Mouse (Mus musculus): Measurements from ENCODE around the gene Nt5m.

Nt5m gene

GRCm38 (mm10) chr11:59839008-59839458 is at the start of gene Nt5m:
TSS of gene Nt5m (plus strand) at chr11:59839447.
- CTCF ChIA-PET, result interaction anchor here in 3 of 4 experiments (1.2 to 1.8 kb wide), 4 partner anchors 9 to 313 kb away, joined by 3 to 5 read pairs (median 4); partner anchors contain the start of gene Zkscan17 (in 1 of the 3)
- POLR2A ChIA-PET, result interaction anchor here (0.5 to 6.6 kb wide), 36 partner anchors 9 to 699 kb away, joined by 3 to 75 read pairs (median 4); partner anchors contain the start of genes Pld6 (in 3 of the 4), Flcn (in 2 of the 4), Atpaf2 (in 1 of the 4) and Gid4 (in 1 of the 4)

DNA sequence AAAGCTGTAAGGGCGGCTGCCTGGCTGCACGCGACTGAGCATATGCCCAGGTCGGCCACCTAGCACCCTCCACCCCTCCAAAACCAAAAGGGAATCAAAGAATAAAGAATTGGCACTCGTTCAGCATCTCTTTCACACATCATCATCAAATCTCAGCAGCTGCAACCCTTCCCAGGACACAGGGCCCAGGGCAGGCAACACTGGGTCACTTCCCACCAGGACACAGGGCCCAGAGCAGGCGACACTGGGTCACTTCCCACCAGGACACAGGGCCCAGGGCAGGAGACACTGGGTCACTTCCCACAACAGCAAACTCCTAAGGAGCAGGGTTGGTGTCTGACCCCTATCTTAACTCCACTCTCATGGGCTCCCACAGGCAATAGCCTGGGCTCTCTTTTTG is 45.9 kb upstream of the Nt5m start:
- ChIA-PET POLR2A (interaction anchor here in 3 of 4 experiments (0.7 to 1.1 kb wide), 3 partner anchors 13 to 414 kb away, joined by 3 to 4 read pairs (median 4); no protein-coding TSS in a partner anchor), CTCF (interaction anchor here in 3 of 4 experiments (0.5 to 1.0 kb wide), 3 partner anchors 11 to 163 kb away, joined by 3 to 5 read pairs (median 4); no protein-coding TSS in a partner anchor)

- CTCF ChIA-PET, result interaction anchor here (0.6 to 1.4 kb wide), 15 partner anchors 9 to 508 kb away, joined by 3 to 10 read pairs (median 3); partner anchors contain the start of genes Flcn (in 2 of the 4), Cops3 (in 1 of the 4), Nt5m (in 1 of the 4) and Pemt (in 1 of the 4)
These were observed 38.8 kb upstream of the Nt5m start for GRCm38 (mm10) chr11:59800412-59800811.

DNA sequence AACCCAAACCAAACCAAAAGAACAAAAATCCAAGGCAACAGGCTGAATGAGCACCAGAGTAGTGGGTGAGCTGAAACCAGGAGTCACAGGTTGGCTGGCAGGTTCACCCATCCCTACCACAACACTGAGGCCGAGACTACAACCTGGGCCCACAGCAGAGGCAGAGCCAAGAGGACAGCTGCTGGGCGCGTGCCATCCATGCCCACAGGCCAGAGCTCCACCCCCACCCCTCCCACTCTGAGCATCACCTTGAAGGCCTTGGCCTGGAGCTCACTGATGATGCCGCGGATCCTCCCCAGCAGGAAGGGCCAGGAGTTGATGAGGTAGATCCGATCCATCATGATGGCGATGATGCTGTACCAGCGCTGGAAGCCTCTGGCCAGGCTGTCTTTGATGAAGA is 37.4 kb upstream of the Nt5m start:
- ChIA-PET CTCF (interaction anchor here in 1 of 4 experiments (1.3 kb wide), 1 partner anchor 15 kb away, joined by 3 read pairs; the partner anchor contains the start of gene Pld6), POLR2A (interaction anchor here in 3 of 4 experiments (0.6 to 1.9 kb wide), 7 partner anchors 10 to 41 kb away, joined by 3 to 7 read pairs (median 5); partner anchors contain the start of genes Pld6 (in 2 of the 3), Cops3 (in 1 of the 3) and Nt5m (in 1 of the 3))

More at GRCm38 (mm10) chr11:59800412-59800811, 38.8 kb upstream of the Nt5m start:
- POLR2A ChIA-PET, result interaction anchor here in 3 of 4 experiments (0.7 to 3.9 kb wide), 22 partner anchors 8 to 410 kb away, joined by 3 to 31 read pairs (median 4); partner anchors contain the start of genes Flcn (in 2 of the 3), Pld6 (in 2 of the 3) and Cops3 (in 1 of the 3)

DNA sequence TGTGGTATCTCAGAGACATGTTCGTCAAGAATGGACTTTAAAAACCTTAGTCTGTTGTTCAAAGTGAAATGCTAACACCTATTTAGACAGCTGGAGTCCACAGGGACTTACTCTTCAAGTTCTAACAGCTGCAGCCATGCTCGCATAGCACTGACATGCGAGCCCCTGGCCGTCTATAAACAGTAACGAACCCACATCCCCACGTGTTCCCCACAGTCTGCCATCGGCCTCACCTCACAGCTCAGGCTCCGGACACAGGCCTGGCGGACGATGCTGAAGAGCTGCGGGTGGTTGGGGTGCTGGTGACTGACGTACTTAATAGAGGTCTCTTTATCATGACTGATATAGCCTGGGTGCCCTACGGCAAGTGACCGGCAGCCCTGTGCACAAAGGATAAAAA is 35.7 kb upstream of the Nt5m start:
- ChIA-PET CTCF (no interaction called here), POLR2A (interaction anchor here in 1 of 4 experiments (1.6 kb wide), 1 partner anchor 15 kb away, joined by 4 read pairs; no protein-coding TSS in a partner anchor)

DNA sequence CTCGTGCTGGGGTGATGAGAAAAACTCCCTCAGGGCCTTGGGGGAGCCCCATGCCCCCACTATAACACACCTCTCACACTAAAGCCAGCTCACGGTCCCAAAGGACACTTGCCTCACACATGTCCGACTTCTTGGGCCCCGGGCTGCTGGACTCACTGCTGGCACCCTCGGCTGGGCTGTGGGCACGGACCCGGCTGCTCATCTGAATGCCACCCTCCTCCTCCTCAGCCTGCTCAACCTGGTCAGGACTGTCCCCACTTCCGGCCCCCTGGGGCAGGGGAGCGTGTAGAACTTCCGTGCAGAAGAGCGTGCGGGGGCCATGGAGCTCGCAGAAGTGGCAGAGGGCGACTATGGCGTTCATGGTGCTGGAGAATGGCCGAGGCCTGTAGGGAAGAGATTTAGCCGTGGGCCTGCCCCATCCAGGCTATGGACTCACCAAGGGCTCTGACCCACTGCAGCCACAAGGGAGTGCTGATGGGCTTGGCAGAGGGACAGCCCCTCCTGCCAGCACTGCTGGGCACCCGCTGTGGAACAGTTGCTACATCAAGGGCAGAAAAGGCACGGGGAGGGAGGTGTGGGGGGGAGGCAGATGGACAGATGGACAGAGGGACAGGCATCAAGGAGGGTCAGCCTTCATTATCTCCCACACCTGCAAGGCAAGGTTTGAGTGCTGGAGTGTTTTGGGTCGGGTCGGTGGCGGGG is 34.7 kb upstream of the Nt5m start:
- POLR2A ChIA-PET, result interaction anchor here in 3 of 4 experiments (0.6 to 1.6 kb wide), 4 partner anchors 9 to 16 kb away, joined by 3 to 4 read pairs (median 4); no protein-coding TSS in a partner anchor
- CTCF ChIA-PET, result no interaction called here

- CTCF ChIA-PET, result interaction anchor here in 1 of 4 experiments (1.3 kb wide), 1 partner anchor 18 kb away, joined by 4 read pairs; no protein-coding TSS in a partner anchor
These were observed 34.0 kb upstream of the Nt5m start for GRCm38 (mm10) chr11:59805256-59805655.

GRCm38 (mm10) chr11:59805656-59806055 is 33.6 kb upstream of the Nt5m start:
- CTCF ChIA-PET, result interaction anchor here in 1 of 4 experiments (1.3 kb wide), 1 partner anchor 18 kb away, joined by 4 read pairs; no protein-coding TSS in a partner anchor
- POLR2A ChIA-PET, result interaction anchor here in 3 of 4 experiments (0.7 to 2.1 kb wide), 10 partner anchors 9 to 34 kb away, joined by 3 to 12 read pairs (median 4); partner anchors contain the start of genes Nt5m (in 2 of the 3), Cops3 (in 1 of the 3) and Pld6 (in 1 of the 3)

More at GRCm38 (mm10) chr11:59805256-59805655, 34.0 kb upstream of the Nt5m start:
- POLR2A ChIA-PET, result interaction anchor here in 3 of 4 experiments (0.6 to 1.7 kb wide), 5 partner anchors 9 to 34 kb away, joined by 3 to 4 read pairs (median 4); partner anchors contain the start of genes Cops3 (in 1 of the 3) and Nt5m (in 1 of the 3)

DNA sequence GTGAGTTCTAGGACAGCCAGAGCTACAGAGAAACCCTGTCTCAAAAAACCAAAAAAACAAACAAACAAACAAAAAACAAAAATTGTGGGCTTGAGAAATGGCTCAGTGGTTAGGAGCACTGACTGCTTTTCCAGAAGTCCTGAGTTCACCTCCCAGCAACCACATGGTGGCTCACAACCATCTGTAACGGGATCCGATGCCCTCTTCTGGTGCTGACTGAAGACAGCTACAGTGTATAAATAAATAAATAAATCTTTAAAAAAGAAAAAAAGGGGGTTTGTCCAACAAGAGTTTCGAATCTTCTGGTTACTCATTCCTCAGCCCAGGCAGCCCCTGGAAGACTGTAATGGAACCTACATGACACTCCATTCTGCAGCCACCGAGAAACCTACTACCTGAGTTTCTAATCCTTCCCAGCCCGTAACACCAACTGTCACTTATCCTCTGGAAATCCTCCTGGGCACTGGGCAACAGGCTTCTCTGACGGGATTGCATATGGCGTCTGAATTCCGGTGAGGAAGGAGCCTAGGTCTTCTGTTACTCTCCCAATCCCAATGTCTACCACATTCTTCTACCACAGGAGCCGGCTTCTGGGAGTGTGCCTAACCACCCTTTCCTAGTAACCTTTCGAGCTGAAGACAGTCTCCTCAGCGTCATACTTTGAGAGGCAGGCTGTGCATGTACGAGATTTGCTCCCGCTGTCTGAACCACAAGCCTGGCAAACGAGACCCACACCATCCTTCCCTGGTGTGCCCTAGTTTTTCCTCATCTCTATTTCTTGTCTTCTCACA is 30.9 kb upstream of the Nt5m start:
- POLR2A ChIA-PET, result interaction anchor here in 3 of 4 experiments (0.5 to 7.5 kb wide), 23 partner anchors 8 to 468 kb away, joined by 3 to 75 read pairs (median 4); partner anchors contain the start of genes Cops3 (in 1 of the 3), Nt5m (in 1 of the 3), Pld6 (in 1 of the 3) and Rasd1 (in 1 of the 3)

DNA sequence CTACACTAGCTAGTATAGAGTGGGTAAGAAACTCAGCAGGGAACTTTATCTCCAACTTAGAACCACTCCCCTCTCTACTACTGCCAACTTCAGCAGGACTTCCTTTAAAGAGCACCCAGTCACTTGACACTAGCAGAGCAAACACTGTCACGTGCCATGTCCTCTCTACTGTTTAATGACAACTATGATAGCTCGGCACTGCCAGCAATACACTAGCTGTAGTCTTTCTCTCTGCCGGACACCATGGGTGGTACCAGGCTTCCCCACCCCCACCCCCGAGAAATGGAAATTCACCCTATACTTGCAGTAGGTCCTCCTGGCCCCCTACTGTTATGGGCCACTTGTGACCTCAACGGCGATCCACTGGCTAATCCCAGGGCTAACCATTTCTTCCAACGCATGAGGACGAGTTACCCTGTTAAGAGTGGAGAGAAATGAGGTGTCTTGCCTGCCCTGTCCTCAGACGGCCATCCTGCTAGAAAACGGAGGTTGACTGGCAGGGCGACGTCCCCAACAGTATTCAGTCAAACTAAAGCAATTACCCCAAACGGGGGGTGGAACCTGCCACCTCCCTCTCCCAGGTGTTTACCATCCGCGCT is 30.1 kb upstream of the Nt5m start:
- CTCF ChIA-PET, result interaction anchor here in 2 of 4 experiments (0.6 to 1.3 kb wide), 4 partner anchors 9 to 245 kb away, joined by 3 read pairs; no protein-coding TSS in a partner anchor

More for the DNA sequence above, 30.9 kb upstream of the Nt5m start:
- CTCF ChIA-PET, result interaction anchor here in 2 of 4 experiments (0.8 to 1.3 kb wide), 3 partner anchors 8 to 30 kb away, joined by 3 read pairs; no protein-coding TSS in a partner anchor

DNA sequence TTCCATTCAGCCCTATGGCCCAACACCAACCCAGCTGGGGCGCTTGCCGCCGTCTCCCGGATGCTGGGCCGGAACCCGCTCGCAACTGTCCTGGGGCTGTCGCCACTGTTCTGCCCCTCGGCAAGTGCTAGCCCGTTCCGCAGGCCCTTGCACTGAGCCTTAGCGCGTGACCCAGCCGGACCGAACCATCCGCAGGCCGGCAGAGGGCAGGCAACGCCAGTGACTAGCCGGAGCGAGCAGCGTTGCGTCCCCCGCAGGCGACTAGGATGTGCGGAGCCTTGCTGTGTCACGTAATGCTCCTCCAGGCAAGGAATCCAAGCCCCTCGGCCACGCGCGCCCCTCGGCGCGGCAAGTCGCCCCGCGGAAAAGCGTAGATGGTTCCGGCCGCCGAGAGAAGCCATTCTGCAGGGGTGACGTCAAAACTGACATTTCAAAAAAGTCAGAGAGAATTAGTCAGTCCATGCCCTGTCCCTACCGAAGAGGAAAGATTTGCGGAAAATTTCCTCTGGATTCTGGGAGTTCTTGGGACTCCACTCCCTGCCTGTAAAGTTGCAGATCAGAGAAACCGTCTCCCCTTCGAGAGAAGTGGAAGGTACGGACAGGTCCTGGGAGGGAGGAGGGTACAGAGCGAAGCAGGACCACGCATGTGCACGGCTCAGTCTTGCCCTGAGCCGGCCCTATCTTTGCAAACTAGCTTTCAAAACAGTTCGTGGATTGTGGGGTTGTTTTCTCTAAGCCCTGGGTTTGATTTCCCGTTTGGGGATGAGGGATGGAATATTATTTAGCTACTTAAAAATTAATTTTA is 29.4 kb upstream of the Nt5m start, which contains the start of gene Flcn:
Gene Flcn (minus strand): TSS at position 347 of the 805 bp plus-strand sequence.
- ChIA-PET CTCF (interaction anchor here (0.7 to 1.9 kb wide), 6 partner anchors 9 to 31 kb away, joined by 3 to 4 read pairs (median 3); no protein-coding TSS in a partner anchor), POLR2A (interaction anchor here in 3 of 4 experiments (0.6 to 7.5 kb wide), 39 partner anchors 9 to 559 kb away, joined by 3 to 75 read pairs (median 5); partner anchors contain the start of genes Cops3 (in 2 of the 3), Nt5m (in 2 of the 3), Pld6 (in 2 of the 3) and Rasd1 (in 1 of the 3))

More for the DNA sequence above, 30.1 kb upstream of the Nt5m start:
- POLR2A ChIA-PET, result interaction anchor here in 3 of 4 experiments (0.5 to 7.5 kb wide), 20 partner anchors 9 to 469 kb away, joined by 3 to 75 read pairs (median 4); partner anchors contain the start of genes Cops3 (in 1 of the 3), Nt5m (in 1 of the 3), Pld6 (in 1 of the 3) and Rasd1 (in 1 of the 3)

GRCm38 (mm10) chr11:59810480-59811158 is 28.6 kb upstream of the Nt5m start:
- POLR2A ChIA-PET, result interaction anchor here in 3 of 4 experiments (0.6 to 7.5 kb wide), 33 partner anchors 10 to 727 kb away, joined by 3 to 75 read pairs (median 5); partner anchors contain the start of genes Pld6 (in 3 of the 3), Cops3 (in 2 of the 3) and Nt5m (in 2 of the 3)
- CTCF ChIA-PET, result interaction anchor here (0.7 to 1.9 kb wide), 4 partner anchors 10 to 32 kb away, joined by 3 to 7 read pairs (median 4); no protein-coding TSS in a partner anchor

DNA sequence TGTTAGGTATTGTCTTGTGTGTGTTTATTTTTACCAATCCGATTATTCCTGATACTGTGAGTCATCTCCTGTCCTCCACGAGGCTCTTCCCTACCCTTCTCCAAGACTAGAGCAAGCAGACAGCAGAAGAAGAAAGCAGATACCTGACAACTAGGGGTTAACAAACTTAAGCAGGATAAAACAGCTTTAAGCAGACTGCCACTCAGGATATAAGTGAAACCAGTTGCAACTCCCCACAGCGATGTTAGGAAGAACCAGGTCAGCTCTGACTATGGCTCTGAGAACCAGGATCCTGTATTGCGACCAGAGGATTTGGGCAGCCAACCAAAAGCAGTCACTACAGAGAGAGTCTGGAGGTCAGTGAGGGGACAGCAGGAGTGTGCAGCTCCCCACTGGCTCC is 28.0 kb upstream of the Nt5m start:
- ChIA-PET POLR2A (interaction anchor here in 3 of 4 experiments (0.7 to 7.5 kb wide), 27 partner anchors 11 to 726 kb away, joined by 3 to 75 read pairs (median 6); partner anchors contain the start of genes Pld6 (in 3 of the 3), Cops3 (in 2 of the 3) and Nt5m (in 2 of the 3)), CTCF (interaction anchor here in 2 of 4 experiments (0.6 to 1.9 kb wide), 3 partner anchors 11 to 33 kb away, joined by 3 to 7 read pairs (median 4); partner anchors contain the start of gene Pld6 (in 1 of the 2))

GRCm38 (mm10) chr11:59813276-59813675 is 26.0 kb upstream of the Nt5m start:
- ChIA-PET CTCF (interaction anchor here in 1 of 4 experiments (1.8 kb wide), 1 partner anchor 288 kb away, joined by 5 read pairs; no protein-coding TSS in a partner anchor), POLR2A (interaction anchor here in 3 of 4 experiments (0.9 to 7.5 kb wide), 14 partner anchors 9 to 34 kb away, joined by 3 to 75 read pairs (median 4); partner anchors contain the start of genes Cops3 (in 2 of the 3), Nt5m (in 2 of the 3) and Pld6 (in 2 of the 3))
